Mouse (Mus musculus): ENCODE results near the gene Rabgef1.

Rabgef1 gene

DNA sequence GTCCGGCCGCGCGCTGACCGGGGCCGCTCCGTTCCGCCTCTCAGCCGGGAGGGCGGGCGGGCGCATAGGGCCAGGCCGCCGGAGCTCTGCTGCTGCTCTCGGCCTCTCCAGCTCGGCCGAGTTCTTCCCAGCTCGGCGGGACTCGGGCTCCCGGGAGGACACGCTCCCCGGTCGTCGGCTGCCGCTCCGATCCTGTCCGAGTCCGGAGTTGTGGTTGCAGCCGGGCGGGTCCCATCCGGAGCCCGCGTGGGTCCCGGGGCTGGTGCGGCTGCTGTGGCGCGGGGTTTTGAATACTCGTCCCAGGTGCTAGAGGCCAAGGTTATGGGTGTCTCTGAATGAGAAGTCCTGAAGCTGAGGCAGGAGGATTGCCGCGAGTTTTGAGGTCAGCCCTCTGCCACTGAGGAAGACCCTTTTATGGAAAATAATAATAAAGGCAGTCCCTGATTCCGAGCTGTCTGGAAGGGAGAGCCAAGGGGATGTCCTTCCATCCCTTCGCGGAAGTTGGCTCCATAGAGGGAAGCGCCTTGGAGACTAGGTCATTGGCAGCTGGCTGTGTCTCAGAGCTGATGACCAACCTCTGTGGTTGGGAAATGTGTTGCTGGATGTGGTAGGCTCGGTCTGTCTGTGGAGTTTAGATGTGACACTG is 481 bp downstream of the Rabgef1 start:
- peak; percentile 72 for DNase-seq (ENCODE audit: low read depth)

DNA sequence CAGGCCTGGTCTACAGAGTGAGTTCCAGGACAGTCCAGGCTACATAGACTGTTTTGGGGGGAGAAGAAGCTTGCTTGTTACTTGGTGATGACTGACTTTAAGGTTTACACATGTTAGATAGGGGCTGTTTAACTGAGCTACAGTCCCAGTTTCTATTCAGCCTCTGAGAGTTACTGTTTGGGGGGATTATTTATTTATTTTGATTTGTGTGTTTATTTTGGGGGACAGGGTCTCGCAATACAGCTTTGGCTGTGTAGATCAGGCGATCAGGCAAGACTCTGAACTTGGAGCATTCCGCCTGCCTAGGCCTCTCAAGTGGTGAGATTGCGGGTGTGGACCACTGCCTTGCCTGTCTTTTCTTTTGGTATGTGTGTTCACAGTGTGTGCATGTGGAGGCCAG is 1.4 kb downstream of the Rabgef1 start:
- no peak for DNase-seq (ENCODE audit: low read depth)

DNA sequence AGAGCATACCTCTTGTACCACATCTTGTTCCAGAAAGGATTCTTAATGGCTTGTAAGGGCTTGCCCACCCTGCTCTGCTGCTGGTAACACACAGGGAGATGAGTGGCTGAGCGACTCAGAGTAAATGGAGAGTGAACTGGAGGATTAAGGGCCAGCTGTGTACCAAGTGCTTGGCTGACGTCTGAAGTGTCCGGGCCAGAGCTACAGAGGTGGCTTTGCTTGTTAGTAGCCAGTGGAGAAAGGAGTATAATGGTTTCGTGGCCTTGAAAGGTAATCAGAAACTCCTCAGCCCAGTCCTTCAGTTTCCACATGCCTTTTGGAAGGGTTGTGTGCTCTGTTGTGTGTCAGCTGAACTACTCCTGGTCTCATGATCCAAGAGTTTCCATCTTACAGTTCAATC is 6.3 kb downstream of the Rabgef1 start:
- DNase-seq (ENCODE audit: low read depth) = no peak

DNA sequence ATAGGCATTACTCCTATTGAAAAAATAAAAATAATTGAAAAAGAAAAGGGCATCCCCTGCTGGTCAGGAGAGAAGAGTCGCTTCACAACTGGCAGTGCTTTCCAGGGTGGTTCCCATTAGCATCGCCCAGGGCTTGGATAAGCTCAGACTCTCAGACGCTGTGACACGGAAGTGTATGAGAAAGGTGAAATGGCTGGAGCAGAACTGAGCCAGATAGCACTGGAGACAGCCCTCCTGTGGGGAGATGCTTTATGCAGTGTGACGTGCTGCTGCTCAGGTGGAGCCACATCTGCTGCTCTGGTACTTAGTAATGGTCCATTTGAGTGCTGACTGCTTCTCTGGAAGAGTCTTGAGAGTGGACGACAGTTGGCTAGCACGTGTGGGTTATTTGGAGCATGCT is 8.8 kb downstream of the Rabgef1 start:
- no peak for DNase-seq (ENCODE audit: low read depth)

DNA sequence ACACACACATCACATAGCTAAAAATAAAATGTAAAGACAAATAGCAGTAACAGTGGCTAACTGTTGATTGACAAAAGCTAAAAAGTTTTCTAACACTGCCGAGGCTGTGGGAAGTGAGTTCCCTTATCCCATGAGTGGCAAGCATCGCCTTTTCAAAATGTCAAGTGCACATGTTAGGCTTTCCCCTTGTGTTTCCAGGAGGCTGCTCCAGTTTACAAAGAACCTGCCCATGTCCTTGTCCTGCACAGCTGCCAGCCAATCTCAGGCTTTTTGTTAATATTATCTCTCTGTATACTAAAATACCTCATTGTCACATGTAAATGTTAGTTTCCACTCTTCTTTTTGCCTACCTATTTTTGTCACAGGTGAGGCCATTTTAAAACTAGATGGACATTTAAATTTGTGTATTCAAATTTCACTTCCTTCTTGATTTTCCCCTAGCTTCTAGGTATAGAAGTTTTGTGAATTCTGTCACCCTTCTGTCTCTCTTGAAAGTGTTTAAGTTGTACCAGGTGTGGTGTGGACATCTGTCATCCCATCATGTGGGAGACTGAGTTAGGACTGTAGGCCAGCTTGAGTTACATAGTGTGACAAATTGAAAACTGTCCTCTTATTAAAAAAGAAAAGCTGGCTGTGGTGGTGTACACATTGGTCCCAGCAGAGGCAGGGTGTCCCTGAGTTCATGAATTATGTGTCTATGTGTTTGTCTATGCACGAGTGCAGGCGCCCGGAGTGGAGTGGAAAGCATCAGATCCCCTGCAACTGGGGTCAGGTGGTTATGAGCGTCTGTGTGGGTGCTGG is 10.3 kb downstream of the Rabgef1 start:
- DNase-seq (ENCODE audit: low read depth) = no peak

DNA sequence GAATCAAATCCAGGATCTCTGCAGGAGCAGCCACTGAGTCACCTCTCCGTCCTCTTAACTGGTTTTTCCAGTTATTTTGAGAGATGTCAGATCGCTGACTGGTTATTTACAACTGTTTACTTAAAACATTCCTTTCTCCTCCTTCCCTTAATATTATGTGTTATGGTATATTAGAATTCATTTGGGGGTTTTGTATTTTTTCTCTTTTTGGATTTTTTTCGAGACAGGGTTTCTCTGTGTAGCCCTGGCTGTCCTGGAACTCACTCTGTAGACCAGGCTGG is 10.9 kb downstream of the Rabgef1 start:
- DNase-seq (ENCODE audit: low read depth) = peak; percentile 48

DNA sequence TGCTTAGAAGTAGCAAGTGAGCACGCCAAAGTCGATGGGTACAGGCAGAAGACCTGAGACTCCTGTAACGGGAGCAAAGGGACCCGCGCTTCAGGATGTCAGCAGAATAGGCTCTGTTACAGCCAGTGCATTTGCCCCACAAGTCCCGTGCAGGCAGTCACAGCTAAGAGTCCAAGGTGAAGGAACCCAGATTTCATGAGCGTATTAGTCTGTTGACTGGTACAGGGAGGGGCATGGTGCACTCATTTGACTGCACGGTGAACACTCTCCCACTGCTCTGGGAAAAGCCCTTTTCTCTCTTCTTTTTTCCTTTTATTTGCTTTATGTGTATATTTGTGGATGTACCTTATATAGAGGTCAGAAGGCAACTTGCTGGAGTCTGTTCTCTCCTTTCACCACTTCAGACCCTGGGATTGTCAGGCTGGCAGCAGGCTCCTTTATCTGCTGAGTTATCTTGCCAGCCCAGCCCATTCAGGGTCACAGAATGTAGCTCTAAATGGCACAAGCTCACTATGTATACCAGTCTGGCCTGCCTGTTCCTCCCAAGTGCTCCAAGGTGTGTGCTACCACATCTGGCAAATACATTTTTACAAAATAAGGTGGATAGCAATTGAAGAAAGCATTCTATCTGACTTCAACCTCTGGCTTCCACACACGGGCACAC is 12.7 kb downstream of the Rabgef1 start:
- DNase-seq (ENCODE audit: low read depth) = no peak

DNA sequence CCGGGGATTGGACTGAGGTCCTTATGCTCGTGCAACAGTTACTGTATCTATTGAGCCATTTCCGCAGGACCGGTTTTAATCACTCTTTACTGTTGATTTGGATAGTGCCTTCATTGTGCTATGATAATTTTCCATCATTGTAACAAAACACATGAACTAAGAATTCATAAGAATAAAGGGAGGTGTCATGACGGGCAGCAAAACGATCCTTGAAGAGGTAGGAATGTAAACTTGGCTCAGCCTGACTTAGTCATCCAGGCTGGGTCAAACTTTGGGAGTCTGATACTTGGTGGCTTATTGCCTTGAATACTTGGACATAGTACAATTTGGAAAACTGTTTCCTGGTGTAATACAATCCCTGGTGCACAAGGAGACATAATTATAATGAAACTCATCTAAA is 13.7 kb downstream of the Rabgef1 start:
- DNase-seq (ENCODE audit: low read depth) = peak; percentile 67

DNA sequence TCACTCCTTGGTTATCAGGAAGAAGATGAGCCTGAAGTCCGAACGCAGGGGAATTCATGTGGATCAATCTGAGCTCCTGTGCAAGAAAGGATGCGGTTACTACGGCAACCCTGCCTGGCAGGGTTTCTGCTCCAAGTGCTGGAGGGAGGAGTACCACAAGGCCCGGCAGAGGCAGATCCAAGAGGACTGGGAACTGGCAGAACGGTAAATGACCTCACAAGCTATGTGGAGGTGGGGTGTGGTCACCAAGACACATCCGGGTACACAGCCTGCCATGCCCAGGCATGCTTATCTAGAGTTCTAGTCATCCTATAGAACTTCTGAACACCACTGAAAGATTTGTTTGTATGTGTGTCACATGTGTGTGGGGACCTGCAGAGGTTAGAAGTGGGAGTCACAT is 15.8 kb downstream of the Rabgef1 start:
- DNase-seq (ENCODE audit: low read depth) = no peak

DNA sequence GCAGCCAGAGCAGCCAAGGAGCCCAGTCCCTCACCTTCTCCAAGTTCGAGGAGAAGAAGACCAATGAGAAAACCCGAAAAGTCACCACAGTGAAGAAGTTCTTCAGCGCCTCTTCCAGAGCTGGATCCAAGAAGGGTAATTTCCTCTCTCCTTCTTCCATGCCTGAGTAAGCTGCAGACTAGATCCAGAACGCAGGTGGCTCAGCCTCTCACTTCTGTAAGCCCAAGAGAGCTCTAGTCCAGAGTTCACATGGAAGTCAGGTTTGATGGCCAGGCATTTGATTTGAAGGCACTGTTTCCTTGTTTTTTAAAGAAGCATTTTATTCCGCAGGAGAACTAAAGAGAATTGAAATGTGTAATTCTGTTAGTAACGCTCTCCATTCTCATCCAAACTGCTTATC is 19.3 kb downstream of the Rabgef1 start:
- no peak for DNase-seq (ENCODE audit: low read depth)

DNA sequence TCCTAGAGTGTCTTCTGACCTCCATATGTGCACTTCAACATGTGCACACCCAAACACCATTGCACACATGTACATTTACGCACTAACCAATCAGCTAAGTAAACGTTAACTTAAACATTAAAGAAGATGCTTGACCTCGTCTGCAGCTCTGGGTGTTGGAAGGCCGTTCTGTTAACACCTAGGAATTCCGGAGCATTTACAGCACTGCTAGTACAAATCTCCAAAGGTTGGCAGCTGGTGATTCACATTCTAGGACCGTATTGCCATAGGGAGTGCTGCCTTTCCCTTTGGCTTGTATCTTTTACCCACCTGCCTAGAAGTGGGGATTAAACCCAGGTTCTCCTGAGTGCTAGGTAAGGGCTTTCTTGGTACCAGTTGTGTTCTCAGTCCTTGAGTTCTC is 20.3 kb downstream of the Rabgef1 start:
- no peak for DNase-seq (ENCODE audit: low read depth)

DNA sequence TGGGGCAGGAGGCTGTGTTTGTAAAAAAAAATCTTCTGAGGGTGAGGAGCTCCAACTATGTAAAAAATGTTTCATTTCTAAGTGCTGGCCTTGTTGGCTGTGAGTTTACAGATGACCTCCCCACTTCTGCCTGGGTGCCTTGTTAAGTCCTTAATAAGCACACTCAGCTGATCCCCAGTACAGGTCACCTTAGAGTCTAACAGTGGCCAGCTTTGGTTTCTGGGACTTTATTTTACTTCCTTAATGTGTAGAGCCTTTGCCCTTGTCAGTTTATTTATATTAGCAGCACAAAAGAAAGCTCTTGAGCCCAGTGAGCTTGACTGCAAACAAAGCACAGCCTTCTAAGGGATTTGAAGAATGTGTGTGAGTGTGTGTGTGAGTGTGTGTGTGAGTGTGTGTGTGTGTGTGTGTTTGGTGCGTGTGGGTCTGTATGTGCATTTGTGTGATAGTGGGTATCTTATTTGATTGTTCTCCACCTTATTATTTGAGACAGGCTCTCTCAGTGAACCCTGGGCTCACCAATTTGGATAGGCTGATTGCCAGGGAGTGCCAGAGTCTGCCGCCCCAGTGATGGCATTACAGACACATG is 20.9 kb downstream of the Rabgef1 start:
- no peak for DNase-seq (ENCODE audit: low read depth)

DNA sequence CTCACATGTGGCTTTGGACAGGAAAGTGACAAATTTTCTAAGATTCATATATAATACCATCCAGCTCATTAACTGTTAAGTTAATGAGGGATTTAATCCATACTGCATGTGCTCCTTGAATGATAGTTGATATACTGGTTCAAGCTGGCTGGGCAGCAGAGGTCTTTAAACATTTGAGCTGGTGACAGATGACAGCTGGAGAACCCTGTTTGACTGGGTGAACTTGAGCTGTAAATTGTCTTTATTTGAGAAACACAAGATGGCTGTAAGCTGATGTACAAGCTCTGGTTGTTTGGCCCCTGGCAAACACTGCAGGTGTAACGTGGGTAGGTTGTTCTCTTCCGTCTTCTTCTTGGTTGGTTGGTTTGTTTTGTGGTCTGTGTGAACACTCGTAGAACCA is 22.2 kb downstream of the Rabgef1 start:
- DNase-seq (ENCODE audit: low read depth) = no peak

DNA sequence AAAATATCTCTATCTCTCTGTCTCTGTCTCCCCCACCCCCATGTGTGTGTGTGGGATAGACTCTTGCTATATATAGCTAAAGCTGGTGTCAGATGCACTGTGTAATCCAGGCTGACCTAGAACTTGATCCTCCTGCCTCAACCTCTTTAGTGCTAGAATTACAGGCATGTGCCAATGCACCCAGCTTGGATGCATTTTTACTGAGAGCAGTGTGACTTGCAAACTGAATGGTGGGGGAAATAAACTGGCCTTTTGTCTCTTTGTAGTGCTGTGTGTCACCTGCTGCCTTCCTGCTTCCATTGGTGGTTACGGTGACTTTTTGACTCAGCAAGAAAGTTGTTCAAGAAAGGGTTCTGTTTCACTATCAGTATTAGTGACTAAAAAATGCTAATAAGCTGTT is 24.7 kb downstream of the Rabgef1 start:
- no peak for DNase-seq (ENCODE audit: low read depth)

DNA sequence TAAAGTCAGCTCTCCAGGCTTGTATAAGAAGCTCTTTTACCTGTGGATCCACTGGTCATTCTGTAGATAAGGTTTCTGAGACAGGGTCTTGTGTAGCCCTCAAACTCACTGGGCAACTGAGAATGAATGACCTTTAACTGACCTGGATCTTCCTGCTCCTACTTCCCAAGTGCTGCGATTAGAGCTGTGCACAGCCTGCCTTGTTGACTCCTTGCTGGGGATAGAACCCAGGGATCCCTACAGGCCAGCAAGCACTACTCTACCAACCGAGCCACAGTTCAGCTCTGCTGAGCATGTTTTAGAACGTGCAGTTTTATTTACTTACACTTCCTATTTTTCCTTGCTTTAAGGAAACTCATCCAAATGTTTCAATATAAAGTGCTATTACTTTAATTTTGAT is 25.9 kb downstream of the Rabgef1 start:
- no peak for DNase-seq (ENCODE audit: low read depth)

DNA sequence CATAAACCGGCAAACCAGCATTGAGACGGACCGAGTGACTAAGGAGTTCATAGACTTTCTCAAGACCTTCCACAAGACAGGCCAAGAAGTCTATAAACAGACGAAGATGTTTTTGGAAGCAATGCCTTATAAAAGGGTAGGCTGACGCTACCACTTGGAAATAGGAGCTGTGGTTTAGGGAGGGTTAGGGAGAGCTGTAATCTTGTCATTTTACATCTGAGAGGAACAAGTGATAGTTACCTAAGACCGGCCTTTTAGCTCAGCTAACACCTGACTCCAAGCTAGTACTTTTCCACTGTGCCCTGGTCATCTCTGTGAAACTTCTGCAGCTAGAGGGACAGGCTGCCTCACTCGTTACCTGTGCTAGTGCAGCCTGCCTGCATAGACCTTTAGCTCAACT is 26.4 kb downstream of the Rabgef1 start:
- no peak for DNase-seq (ENCODE audit: low read depth)

DNA sequence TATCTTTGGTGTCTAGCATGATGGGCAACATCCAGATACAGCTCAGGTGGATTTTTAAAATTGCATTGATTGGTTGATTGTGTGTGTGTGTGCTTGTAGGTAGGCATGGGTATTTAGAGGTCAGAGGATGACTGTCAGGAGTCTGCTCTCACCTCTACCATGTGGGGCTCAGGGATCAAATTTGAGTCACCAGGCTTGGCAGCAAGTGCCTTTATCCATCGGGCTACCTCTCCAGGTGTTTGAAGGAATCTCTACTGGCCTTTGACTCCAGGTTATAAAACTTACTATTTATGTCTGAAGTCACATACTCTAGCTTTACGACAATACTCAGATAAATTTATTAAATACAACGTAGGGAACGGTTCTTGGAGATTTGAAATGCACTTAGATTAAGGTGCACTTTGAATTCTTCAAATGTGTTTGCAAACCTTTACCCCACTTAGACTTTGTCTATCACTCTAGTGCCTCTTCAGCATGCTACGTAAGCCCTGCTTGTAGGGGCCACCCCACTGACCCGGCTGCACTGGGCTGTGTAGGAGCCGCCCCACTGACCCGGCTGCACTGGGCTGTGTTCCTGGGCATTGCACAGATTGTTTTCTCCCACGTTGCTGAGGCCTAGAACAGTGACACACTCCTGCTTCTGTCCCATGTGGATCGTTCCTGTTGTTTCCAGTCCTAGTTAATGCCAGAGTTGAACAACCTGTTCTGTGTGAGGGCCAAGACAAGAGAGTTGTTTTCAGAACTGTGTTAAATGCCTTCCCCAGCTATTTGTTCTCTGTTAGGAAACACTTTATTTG is 28.8 kb downstream of the Rabgef1 start:
- DNase-seq (ENCODE audit: low read depth) = no peak

DNA sequence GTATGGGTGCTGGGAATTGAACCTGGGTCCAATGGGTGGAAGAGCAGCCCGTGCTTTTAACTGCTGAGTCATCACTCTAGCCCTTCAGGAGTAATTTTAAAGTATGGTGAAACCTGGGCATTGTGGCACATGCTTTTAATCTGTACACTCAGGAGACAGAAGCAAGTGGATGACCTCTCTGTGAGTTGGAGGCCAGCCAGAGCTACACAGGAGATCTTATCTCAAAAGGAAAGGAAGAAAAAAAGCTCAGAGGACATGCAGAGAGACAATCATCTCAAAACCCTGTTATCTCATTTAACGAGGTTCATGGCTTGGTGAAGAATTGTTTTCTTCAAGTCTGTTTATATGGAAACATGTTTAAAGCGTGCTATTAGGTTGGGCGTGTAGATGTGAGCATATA is 32.4 kb downstream of the Rabgef1 start:
- peak; percentile 52 for DNase-seq (ENCODE audit: low read depth)

DNA sequence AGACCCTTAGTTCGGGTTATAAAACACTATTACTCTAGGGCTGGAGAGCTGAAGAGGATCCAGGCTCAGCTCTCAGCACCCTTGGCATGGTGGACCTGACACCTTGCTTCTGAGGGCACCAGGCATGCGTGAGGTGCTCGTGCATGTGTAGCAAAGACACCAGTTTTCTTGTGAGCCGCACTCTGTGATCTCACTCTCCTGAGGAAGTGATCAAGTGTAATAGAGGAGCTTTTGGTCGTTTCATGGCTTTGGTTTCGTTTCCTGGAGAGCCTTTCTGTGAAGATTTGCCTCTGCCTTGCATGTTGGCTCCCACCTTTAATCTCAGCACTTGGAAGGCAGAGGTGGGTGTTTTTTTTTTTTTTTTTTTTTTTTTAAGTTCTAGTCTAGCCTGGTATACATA is 33.0 kb downstream of the Rabgef1 start:
- DNase-seq (ENCODE audit: low read depth) = no peak

DNA sequence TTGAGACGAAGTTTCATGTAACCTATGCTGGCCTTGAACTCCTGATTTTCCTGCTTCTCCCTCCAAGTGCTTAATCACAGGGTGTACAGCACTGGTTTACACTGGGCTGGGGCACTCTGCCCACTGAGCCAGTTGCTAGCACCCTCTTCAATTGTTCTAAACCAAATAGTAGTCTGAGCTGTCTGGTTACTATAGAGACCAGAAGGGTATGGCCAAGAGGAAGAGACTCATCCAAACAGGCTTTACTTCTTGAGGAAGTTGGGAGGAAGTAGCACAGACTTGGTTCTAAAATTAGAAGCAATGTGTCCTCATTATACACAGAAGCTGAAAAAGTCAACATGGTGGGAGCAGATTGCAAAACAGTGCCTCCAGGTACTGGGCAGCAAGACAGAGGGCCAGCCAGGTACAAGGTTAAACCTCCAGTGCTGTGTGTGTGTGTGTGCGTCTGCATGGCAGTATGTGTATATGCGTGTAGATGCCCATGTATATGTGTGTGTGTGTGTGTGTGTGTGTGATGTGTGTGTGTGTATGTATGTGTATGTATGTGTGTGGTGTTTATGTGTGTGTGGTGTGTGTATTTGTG is 33.9 kb downstream of the Rabgef1 start:
- no peak for DNase-seq (ENCODE audit: low read depth)

DNA sequence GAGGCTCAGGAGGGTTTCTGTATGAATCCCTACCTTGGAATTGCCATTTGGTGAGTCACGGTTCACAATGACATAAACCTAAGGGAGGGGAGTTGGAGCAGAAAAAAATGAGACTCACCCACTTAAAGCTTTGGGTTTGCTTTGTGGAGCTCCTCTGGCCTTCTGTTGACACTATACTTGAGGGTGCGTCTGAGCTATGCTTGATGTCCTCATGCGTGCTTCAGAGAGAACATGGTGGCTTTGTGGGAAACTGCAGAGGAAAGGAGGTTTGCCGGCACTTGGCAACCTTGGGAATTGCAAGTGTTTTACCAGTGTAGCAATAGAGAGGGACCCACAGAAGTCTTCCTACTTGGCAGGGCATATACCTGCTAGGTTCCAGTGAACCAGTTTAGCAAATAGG is 35.7 kb downstream of the Rabgef1 start:
- no peak for DNase-seq (ENCODE audit: low read depth)

DNA sequence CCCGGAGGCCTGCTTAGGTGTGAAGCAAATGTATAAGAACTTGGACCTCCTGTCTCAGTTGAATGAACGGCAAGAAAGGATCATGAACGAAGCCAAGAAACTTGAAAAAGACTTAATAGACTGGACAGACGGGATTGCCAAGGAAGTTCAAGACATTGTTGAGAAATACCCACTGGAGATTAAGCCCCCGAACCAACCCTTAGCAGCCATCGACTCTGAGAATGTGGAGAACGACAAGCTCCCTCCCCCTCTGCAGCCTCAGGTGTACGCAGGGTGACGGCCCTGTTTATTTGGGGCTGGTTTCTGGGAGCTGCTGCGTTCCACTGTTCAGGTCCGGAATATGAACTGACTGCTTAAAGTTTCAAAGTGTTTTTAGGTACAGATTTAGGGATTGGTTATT is 41.4 kb downstream of the Rabgef1 start:
- no peak for DNase-seq (ENCODE audit: low read depth)

All from NIH3T3 (cell line).